Mouse (Mus musculus) R1 (cell line): ENCODE data around the gene Greb1.
A peak's percentile ranks its signal among the peaks of the same experiment; 100 is the strongest.

Experiments used
- DNase-seq: peaks from one replicate; pipeline ENCODE4 v3.0.0-alpha.2; 2018; ENCODE audit warnings: low read depth, low spot score

Greb1 gene

DNA sequence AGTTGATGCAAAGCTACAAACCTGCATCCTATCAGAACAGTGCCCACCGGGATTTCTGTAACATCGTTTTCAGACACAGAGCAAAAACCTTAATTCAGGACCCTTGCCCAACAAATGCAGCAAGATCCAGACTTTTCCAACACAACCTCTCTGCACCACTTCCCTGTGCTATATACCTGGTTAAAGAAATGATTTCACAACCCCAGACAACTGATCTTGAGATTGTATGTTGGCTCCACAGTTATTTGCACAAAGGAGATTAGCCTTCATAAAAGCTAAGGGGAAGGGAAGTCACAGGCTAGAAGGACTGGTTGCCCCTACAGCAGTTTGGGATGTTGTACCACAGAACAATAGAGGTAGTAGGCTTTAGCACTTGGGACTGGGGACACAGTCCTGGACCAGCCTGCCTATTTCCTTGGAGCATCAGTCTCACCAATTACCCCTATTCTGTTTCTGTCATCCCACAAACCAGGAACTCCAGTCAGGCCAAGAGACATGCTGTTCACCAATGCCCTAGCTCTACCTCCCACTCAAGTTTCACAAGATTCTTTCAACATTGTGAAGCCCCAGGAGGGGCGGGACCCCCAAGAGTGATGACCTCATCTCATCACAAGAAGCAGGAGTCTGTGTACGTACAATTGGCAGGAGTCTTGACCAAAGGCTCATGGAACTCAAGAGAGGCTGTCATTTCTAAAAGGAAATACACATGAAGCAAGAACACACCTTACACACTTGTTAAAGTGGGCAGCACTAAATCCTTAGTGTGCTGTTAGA, 36.9 kb downstream of the Greb1 start:
- DNase-seq: no peak

- no peak for DNase-seq
Measured at GRCm38 (mm10) chr12:16761461-16761860, 39.2 kb downstream of the Greb1 start.

DNA sequence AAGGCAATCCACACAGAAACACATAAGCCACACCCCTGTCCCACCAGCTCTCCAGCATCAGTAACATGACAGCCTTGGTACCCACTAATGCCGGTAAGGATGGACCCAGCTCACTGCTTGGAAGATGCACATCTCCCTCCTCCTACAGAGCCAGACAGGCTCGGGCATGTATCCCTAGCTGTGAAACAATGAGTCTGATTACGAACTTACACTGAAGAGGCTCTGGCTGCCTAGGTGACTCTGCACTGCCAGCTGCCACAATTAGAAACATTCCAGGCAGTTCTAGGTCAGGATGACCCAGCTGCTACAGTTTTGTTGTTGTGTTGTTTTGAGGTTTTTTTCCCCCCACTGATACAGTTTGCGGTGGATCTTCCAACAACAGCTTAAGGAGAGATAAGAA, 40.4 kb downstream of the Greb1 start:
- no peak for DNase-seq

- peak; percentile 31 for DNase-seq
Measured at GRCm38 (mm10) chr12:16754311-16754710, 46.4 kb downstream of the Greb1 start.

DNA sequence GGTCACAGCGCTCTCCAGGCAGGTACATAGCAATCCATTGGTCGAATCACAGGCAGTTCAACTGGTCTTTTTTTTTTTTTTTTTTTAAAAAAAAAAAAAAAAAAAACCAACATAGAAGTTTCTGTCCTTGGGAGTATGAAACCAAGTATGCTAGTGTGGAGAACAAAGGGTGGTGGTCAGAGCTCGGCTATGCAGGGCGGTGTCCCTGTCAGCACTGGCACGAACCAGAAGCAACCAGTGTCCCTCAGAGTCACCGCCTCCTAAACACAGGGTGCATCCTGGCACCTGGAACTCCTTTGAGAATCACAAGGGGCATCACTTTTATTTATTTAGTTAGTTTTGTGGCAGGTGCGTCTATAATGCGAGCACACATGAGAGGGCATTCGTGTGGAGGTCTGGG, 47.1 kb downstream of the Greb1 start:
- no peak for DNase-seq

DNA sequence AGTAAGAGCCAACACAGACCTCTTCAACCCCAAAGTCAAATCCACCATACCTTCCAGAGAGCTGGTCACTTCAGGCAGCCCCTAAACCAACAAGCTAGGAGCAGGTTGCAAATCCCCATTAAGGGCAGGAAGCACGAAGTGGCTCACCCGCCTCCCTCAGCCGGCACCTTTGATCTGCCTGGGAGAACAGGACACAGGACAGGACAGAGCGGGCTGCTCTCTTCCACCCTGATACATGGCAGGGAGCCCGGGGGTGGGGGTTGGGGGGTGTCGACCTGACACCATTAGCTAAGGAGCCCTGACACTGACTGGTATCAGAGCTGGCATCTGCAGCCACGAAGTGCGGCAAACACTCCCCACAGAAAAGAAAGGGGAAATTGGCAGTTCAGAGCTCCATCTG, 47.6 kb downstream of the Greb1 start:
- DNase-seq: no peak

DNA sequence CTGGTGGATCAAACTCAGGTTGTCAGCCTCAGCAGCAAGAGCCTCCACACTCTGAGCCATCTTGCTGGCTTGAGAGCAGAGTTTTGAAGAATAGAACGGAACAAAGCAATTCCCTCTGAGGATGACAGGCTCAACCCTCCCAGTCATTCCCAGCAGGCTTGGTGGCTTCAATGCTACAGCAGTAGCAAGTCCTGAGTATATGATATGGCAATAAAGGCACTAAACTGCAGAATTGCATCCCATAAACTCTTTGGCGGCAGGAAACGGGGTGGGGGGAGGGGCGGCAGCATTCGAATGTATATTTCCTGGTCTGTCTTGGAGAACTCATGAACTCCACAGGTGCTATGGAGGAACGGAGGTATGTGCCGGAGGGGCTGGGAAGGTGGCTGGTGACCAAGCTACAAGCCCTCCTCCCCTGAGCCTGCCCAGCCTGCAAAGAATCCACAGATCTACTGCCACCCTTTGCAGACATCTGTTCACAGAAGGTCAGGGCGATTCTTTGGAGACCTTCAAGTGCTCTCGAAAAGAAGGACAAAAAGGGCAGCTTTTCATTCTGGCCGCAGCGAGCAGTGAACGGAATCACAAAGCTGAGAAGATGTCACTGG, 48.3 kb downstream of the Greb1 start:
- no peak for DNase-seq

GRCm38 (mm10) chr12:16751609-16752008, 49.1 kb downstream of the Greb1 start:
- no peak for DNase-seq

GRCm38 (mm10) chr12:16740059-16740458, 60.6 kb downstream of the Greb1 start:
- no peak for DNase-seq

GRCm38 (mm10) chr12:16737266-16737665, 63.4 kb downstream of the Greb1 start:
- DNase-seq: no peak

DNA sequence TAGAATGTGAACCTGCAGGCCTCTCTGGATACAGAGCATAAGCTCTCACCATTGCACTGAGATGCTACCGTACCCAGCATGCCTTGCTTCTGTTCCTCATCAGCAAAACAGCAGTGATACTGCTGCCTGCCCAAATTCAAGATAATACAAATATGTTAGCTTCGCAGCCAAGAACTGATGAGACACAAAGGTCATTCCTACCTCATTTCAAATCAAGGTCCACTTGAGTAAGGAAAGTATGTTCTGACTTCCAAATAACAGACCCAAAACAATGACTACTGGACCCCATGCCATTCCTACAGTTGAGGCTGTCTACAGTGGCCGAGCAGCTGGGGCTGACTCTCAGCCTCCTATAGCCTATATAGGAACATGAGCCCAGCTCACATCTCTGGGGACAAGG, 66.0 kb downstream of the Greb1 start:
- no peak for DNase-seq

DNA sequence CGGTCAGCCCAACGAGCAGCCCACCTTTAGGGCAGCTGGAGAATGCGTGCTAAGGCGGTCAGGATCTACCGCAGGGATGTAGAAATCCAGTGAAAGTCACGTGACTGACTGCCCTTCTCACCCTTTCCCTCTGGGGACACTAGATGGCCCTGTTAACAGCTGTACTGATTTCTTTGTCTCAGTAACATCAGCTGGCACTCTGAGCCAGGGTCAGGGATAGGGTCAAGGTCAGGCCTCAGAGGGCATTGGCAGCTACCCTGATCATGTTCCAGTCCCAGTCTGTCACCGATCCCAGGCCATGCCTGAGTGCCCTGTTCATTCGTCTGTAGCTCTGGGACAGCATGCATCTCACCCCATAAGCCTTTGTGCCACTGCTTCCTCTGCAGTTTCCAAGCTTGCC, 66.7 kb downstream of the Greb1 start:
- DNase-seq: peak; percentile 50

DNA sequence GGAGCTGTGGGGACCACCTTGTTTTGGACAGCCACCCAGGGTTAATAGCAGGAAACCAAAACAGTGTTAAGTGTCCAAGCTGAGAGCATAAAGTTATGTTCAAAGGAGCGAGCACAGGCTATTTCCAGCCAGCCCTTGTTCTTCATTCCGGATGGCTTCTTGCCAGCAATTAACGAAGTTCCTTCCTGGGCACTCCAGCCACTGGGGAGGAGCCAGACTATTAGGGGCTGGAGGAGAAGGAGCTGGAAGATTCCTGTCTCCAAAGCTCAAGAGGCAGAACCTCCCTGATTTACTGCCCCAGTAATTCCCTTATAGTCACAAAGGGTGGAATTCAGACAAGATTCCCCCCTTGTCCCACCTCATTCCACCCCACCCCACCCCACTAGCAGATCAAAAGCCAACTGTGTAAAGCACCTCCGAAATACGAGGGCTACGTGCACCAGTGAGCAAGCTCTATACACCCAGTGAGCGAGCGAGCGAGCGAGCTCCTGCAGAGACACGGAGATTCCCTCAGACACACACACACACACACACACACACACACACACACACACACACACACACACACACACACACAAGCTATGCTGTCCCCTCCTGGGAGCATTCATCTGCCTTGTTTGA, 69.5 kb downstream of the Greb1 start:
- DNase-seq: no peak

DNA sequence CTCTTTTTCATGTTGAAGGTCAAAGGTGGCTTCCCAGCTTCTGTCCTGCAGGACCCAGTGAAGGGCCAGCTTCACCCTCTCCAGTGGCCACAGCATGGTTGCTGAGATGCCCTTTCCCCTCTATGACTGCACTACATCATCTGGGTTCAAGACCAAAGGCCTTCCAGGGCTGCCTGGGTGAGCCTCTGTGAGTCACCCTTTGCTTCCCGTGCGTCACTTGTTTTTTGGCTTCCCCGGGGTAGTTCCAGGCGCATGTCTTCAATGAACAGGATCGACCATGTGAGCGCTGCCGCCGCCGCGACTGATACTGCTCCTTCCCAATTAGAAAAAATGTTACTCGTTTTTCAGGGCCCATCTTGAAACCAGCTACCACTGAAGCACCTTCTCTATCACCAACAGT, 70.5 kb downstream of the Greb1 start:
- no peak for DNase-seq

DNA sequence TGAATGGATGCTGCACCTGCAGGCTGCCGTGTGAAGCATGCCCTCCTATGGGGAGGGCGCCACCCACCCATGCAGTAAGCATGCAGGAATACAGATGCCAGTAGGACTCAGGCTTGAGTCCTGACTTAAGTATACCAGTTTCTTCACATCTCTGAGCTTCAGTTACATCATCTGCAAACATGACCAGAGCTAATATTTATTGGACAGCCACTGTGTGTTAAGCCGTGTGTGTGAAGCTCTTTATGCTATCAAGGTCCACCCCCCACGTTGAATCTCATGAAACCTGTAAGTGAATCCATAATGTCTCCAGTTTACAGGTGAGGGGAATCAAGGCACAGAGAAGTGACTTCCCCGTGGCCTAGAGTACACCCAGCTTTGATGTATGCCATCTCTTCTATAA, 72.5 kb downstream of the Greb1 start:
- DNase-seq: no peak

DNA sequence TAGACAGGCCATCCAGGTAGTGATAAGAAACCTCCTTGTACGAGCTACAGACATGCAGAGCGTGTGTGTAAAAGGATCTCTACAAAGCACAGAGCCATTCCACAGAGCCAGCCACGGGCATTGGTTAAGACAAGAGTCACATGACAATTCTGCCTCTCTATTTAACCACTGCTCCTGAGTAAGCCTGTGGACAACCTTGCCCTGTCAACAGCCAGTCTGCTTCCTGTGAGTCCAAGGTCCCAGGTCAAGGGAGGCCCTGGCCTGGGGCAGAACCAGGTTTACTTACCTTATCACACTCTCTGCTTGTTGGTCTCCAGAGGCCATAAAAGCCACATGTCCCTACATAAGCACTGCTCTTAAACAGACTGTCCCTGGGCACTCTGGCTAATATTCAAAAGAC, 74.5 kb downstream of the Greb1 start:
- DNase-seq: no peak

DNA sequence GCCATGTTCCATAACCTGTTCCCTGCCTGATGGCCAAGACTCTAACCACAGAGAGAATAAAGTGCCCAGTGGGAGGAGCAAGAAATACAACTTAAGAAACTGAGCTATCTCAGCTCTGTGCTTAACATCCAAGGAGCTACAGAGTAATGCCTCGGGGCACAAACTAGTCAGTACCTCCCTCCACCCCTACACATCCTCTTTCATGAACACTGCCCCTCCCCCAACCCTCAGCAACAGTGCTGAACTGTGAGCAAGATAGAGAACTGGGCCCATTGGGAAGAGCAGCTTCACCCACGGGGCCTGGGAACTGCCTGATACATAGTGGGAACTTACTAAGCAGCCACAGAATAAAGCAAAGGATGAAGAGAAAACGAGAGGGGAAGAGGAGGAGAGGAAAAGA, 77.1 kb downstream of the Greb1 start:
- peak; percentile 14 for DNase-seq

DNA sequence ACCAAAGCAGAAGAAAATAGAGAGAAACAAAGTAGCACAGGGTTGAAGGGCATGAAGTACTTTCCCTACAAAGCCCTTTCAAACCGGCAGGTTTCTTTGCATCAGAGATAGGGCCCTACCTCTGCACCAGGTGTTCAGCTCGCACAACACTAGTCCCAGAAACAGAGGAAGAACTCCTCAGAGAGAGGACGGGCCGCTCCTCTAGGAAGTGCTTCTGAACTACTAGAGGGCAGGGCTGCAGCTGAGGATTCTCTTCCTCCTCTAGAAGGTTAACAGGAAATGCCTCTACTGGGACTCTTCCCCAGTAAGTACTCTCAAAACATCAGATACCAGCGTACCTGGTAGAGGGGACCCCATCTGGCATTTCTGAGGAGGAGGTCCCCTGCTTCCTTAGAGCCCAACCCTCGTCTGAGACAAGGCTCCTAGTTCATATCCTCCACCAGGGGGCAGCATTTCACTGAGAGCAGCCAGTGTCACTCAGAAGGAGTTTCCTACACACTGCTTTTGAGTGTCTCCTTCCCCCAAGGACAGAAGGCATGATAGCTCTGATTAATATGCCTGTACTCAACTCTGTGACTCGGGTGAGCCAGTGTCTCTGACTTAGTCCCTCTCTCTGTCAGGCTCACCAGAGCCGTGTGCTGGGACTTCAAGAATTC, 81.9 kb downstream of the Greb1 start:
- DNase-seq: peak; percentile 79

GRCm38 (mm10) chr12:16717653-16718052, 83.0 kb downstream of the Greb1 start:
- DNase-seq: peak; percentile 30

DNA sequence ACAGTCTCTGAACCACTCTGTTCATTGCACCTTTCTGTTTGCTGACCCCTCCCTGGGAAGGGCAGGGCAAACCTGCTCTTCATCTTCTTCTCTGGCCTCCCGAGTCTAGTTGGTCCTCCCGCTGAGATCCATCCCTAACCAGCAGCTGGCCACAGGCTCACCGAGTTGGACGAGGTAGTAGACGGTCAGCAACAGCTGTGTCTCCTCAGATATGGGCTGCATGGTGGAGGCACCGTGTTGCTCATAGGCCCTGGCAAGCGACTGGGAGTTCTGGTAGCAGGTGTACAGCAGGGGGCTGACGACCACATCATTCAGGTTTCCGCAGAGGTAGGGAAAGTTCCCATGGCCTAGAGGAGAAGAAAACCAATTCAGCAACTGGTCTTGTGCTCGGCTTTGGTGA, 86.1 kb downstream of the Greb1 start:
- no peak for DNase-seq

DNA sequence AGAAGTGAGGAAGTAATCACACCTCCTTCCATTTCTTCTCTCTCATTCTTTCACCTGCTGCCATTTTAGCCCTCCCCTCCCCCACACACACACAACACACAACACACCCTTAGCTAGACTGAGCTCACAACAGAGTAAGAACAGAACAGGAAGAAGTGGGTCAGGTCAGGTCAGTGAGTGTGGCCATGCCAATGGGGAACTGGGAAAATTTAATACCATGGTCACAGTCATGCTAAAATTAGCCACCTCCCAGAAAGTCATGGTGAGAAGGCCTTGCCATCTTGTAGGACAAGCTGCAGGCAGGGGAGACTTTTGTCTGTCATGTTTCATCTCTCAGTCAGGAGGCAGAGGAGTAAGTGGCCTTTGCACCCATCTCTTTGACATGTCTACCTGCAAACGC, 102.0 kb downstream of the Greb1 start:
- no peak for DNase-seq

- DNase-seq: no peak
Measured at GRCm38 (mm10) chr12:16696146-16696545, 104.5 kb downstream of the Greb1 start.

- peak; percentile 56 for DNase-seq
Measured at GRCm38 (mm10) chr12:16695252-16695651, 105.4 kb downstream of the Greb1 start.
